Mouse (Mus musculus): Measurements from ENCODE around the gene Cacna1b.

DNA sequence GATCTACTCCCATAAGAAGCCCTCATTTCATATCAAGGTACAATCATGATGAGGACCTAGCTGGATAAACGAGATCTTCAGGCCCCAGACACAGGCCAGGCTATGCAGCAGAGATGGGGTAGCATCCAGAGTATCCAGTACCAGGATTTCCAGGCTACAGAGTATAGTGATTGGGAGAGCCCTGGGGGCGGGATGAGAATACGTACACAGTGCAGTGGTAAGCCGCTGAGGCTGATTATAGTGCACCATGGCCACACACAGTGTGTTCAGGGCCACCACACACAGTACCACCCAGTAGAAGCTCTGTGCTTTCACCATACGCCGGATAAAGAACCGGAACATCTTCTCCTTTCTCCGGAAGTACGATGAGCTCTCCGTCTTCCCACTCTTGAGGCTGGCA is 57.0 kb downstream of the Cacna1b start:
- TF ChIP-seq CTCF (IDR thresholded peaks at IDR 0.05) (no peak), EP300 (IDR thresholded peaks at IDR 0.05) (no peak)

Data from lung, postnatal 0 days (tissue).